Mouse (Mus musculus) brain, adult 2 months (tissue): ENCODE measurements around the gene Zdhhc20.
A peak's percentile ranks its signal among the peaks of the same experiment; 100 is the strongest.
"Not testable (repeated sequence)": the region's sequence is repeated elsewhere in the genome, so short reads cannot be mapped to it uniquely, and the experiment has no call there.

Experiments
- DNase-seq: peaks from one replicate; pipeline ENCODE4 v3.0.0; 2011; ENCODE audit warnings: low read depth, low spot score

The Zdhhc20 gene

DNA sequence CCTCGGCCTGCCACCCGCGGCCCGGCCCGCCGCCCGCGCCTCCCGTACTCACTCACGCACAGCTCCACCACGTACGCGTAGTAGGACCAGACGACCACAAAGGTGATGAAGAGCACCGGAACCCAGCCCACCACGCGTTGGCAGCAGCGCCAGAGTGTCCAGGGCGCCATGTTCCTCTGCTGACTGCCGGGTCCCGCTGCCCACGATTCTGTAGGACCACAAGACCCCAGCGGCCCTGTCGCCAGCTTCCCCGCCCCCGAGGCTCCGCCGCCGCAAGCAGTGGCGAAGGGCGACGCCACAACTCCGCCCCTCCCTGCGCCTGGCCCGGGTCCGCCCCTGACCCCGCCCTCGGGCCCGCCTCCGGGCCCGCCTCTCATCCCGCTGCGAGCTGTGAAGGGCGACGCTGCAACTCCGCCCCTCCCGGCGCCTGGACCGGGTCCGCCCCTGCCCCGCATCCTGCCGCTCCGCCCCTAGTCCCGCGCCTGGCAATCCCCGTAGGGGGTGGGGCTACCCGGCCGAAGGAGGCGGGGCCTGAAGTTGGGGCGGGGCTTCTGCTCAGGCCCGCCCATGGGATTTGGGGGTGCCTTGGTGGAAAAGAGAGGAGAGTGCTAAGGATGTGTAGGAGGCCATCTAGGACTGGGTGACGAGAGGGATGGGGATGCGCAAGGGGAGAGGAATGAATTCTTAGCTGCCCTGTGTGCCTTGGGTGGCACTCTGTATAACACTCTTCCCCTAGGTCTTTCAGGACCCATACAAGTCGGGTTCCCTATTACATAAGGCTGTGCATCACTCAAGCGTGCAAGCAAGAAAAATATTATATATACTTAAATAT is at the start of gene Zdhhc20:
Gene Zdhhc20 (minus strand): TSS at position 266 of the 832 bp plus-strand sequence.
- peak; percentile 97 for DNase-seq

DNA sequence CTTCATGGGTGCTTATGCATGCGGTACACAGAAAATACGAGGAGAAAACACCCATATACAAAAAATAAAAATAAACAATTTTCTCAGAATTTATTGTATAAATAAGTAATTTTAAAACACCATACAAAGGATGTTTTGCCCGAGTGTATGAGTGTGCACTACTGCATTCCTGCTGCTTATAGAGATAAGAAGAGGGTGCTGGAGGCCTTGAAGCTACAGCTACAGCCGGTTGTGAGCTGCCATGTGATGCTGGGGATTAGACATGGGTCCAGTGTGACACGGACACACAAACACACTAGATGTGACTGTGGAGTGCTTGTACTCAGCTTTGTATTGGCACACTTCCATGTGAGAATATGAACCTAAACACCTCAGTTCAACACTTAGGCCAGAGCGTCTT is 47.2 kb upstream of the Zdhhc20 start:
- DNase-seq: no peak

DNA sequence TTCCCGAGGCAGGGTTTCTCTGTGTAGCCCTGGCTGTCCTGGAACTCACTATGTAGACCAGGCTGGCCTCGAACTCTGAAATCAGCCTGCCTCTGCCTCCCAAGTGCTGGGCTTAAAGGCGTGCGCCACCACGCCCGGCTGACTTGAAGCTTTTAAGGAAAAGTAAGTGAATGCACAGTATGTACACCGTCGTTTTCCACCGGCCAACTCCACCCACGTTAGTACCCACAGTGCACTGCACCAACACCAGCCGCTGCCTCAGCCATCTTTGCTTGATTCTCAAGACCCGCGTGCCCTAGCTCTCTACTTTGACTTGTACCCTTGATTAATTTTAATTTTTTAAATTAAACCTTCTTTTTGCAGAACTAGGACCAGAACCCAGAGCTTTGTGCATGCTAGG is 44.6 kb upstream of the Zdhhc20 start:
- no peak for DNase-seq

DNA sequence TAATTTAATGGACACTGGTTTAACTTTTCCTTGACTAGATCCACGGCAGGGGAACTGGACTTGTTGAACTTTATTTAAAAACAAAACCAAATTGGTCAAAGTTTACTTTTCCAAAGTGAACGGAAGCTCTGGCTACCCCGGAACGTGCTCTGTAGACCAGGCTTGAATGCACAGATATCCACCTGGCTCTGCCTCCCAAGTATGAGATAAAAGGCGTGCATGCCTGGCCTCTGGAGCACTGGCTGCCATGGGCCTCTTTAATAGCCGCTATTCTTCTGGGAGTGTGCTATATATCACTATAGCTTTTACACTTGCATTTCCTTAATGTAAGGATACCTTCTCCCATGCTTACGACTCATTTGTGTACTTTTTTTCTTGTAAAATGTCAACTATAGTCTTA is 43.5 kb upstream of the Zdhhc20 start:
- DNase-seq: no peak

DNA sequence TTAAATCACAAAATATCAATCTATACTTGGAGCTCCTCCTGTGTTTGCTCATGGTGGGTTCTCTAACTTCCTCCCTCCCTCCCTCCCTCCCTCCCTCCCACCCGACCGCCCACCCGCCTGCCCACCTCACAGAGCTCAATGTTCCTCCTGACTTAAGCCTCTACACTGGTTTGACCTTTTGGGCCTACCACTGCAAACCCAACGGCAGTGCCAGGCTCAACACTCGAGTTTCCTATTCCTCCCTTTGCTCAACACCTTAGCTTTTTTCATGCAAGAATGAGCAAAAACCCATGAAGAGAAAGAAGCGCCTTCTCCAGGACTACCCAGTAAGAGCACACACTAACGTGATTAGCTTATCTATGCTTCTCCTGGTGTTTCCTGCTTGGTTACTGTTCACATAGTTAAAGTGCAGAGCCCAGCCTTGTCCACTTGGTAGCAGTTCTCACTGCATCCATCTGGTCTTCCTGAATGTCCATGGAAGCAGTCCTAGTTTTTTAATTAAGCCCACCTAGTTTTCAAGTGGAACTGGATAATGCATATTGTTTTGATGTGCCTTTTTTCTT is 42.9 kb upstream of the Zdhhc20 start:
- no peak for DNase-seq

DNA sequence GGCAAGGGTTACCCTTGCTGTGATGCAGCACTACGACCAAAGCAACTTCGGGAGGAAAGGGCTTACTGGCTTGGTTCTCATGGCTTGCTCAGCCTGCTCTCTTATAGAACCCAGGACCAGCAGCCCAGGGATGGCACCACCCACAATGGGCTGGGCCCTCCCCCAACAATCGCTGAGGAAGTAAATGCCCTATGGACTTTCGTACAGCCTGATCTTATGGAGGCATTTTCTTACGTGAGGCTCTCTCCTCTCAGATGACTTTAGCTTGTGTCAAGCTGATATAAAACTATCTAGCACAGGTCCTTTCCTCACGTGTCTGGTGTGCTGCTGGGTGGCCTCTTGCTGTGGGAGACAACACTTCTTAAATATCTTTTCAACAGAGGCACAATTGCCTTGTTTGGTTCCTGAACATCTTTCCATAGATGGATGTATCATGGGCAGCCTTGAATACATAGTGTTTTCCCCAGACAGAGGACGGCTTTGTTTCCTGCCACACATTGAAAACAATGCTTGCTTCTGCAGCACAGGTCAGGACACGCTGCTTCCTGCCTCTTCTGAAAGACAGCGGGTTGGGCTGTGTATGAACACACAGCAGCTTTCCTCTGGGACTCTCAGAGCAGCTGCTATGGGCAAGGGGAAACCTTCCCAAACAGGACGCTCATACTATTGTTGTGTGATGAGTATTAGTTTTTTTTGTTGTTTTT is 31.5 kb upstream of the Zdhhc20 start:
- peak; percentile 89 for DNase-seq

DNA sequence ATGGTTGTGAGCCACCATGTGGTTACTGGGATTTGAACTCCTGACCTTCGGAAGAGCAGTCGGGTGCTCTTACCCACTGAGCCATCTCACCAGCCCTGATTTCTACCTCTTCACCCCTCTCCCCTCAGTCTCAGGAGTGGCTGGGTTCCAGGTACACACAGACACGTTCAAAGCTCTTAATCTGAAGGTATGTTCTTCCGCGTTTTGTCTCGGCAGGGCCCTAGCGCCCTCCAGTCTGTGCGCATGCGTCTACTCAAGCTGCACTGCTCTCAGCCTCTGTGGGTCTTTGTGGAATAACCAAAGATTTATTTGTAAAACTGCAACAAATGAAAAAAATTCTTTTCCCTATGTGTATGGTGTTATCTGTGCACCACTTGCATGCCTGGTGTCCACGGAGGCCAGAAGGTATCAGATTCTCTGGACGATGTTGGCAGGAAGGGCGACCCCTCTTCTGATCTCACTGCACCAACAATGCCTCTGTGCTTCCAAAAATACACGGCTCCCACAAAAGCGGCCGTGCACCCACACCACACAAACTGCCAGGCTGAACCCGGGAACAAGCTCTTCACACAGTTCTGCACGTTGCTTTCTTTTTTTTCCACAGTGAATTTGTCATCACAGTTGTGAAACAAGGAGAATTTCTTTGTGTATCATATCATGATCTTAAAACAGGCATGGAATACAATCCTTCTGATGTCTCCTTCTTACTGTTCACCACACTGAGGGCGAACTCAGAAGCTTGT is 30.7 kb upstream of the Zdhhc20 start:
- peak; percentile 73 for DNase-seq

DNA sequence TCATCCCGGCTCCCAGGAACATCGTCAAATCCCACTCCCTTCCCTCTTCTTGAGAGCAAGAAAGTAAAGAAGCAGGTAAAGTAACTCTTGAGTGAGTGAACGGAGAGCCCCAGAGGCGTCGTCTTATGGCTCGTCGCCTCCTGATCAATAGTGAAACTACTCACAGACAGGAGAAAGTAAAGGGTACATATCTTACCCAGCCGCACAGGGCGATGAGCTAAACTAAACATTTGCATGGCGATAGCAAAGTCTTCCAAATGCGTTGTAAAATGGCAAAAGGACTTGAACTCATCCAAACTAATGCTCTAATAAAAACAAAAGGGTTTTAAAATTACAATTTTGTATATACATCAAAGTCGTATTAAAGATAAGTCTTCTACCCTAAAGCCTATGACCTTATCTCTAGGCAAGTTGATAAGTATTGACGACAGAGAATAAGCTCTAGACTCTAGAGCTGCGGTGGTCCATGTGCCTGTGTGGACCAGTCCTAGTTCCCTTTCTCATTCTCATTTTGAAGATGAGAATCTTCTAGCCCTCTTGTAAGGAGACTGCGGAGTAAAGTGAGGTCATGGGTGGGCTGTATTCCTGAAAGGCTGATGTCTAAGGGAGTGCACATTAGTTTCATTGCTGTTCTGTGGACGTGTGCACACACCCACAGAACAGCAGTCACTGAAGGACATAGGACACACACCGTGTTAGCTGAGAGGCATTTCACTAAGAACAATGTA is 29.2 kb upstream of the Zdhhc20 start:
- DNase-seq: no peak

DNA sequence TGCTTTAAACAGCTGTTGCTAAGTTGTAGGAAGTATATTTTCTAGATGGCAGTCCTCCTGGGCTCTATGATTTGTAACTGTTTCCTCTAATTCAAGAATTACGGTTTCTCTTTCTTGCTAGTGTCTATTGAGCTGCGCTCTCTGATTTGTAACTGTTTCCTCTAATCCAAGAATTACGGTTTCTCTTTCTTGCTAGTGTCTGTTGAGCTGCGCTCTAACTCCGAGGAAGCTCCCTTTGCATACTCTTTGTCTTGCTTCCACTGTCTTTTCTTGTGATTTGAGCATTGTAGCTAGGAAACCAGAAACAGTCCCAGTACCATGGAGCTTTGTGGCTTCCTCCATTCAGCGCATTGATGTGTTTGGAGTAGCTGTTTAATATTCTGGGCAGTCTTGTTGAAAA is 25.3 kb upstream of the Zdhhc20 start:
- DNase-seq: no peak

DNA sequence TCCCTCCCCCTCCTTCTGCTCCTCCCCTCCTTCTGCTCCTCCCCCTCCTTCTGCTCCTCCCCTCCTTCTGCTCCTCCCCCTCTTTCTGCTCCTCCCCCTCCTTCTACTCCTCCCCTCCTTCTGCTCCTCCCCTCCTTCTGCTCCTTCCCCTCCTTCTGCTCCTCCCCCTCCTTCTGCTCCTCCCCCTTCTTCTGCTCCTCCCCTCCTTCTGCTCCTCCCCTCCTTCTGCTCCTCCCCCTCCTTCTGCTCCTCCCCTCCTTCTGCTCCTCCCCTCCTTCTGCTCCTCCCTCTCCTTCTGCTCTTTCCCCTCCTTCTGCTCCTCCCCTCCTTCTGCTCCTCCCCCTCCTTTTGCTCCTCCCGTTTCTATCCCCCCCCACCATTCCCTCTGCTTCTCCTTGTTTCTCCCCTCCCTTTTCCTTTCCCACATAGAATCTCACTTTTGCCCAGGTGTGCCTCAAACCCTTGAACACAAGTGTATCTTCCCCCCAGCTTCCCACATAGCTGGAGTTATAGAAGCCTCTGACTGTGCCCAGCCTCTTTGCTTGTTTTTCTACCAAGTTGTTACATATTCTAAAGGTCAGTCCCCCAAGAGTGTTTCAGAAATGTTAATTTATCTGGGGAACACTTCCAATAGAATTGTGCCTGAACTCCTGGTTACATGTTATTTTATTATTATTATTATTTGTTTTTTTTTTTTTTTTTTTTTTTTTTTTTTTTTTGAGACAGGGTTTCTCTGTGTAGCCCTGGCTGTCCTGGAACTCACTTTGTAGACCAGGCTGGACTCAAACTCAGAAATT is 22.3 kb upstream of the Zdhhc20 start:
- not testable (repeated sequence) for DNase-seq

DNA sequence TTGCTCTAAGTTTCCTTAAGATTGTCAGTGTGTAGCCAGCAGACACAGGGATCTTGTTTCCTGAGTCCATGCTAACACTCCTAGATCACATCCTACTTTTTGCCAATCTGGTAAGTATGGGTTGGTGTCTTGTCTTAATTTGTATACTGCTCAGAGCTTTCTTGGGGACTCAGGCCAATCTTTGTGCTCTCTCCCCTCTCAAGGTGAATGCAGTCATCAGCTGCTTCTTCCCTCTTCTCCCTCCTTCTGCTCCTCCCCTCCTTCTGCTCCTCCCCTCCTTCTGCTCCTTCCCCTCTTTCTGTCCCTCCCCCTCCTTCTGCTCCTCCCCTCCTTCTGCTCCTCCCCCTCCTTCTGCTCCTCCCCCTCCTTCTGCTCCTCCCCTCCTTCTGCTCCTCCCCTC is 21.7 kb upstream of the Zdhhc20 start:
- not testable (repeated sequence) for DNase-seq

DNA sequence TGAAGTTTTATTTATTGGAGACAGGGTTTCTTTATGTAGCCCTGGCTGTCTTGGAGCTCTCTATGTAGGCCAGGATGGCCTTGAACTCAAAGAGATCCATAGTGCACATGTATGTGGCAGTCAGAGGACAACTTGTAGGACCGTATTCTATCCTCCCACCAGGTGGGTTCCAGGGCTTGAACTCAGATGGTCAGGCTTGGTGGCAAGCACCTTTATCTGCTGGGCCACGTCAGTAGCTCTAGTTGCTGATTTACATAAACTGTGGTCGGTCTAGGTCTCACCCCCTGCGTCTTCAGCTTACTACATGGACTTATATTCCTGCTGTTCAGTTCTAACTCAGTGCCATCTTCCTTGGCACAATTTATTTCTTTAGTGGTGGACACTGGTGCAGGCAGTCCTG is 21.2 kb upstream of the Zdhhc20 start:
- DNase-seq: no peak

DNA sequence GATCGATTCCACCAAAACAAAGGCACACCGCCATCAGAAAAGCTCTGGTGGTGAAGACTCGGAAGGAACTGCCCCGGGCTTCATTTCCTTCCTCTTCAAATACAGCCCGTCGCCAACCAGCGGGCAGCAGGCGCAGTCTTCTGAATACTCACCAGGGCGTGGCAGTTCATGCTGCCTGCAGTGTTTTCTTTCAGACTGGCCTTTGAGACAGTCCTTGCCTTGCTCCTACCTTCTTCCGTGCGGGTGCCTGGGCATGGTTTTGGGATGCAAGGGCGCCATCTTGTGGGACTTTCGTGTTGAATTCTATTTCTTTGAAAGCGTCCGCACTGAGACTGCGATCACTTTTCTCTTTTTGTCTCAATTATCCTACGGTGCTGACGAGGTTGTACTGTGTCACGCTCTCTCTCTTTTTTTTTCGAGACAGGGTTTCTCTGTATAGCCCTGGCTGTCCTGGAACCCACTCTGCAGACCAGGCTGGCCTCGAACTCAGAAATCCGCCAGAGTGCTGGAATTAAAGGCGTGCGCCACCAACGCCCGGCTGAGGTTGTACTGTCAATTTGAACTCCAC is 20.5 kb upstream of the Zdhhc20 start:
- DNase-seq: peak; percentile 93

DNA sequence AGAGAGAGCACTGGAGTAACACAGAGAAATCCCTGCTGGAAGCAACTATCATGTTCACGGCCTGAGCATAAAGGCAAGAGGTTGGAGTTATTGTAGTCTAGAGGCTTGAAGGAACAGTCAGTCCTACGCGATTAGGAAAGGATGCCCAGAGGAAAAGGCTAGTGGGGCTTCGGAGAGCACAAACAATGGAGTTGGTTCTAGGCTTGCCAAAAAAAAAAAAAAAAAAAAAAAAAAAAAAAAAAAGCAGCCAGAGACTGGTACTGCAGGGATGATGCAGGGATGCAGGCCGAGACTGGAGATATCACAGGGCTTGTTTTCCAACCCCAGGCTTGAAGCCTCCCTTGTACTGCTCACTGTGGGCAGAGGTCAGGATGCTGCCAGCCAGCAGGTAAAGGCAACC is 19.2 kb upstream of the Zdhhc20 start:
- peak; percentile 80 for DNase-seq

DNA sequence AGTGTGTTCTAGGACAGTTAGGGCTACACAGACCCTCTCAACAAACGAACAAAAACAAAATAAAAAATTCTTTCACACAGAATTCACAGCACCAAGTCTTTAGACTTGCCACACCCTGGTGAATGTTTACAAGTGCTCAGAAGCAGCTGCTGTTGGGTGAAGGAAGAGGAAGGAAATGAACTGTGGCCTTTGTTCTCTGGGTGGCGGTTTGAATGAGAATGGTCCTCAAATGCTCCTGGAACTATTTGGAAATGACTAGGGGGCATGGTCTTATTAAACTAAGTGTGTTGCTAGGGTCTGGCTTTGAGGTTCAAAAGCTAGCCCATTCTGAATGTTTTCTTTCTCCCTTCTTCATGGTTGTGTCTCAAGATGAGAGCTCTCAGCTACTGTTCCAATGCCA is 18.4 kb upstream of the Zdhhc20 start:
- DNase-seq: no peak

DNA sequence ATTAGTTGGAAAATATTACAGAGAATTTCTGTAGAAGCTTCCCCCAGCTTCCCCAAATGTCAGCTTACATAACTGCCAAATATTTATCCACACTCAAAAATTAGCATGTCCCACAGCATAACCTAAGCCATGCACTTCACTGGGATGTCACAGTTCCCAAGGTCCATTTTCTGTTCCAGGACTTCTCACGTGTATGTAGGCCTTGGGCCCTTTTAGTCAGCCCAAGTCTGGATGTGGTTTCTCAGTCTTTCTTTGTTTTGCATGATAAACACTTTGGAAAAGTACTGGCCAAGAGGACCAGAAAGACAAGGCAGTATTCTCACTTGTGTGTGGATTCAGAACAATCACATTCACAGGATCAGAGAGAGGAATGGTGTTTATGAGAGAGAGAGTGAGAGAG is 11.9 kb upstream of the Zdhhc20 start:
- peak; percentile 48 for DNase-seq

DNA sequence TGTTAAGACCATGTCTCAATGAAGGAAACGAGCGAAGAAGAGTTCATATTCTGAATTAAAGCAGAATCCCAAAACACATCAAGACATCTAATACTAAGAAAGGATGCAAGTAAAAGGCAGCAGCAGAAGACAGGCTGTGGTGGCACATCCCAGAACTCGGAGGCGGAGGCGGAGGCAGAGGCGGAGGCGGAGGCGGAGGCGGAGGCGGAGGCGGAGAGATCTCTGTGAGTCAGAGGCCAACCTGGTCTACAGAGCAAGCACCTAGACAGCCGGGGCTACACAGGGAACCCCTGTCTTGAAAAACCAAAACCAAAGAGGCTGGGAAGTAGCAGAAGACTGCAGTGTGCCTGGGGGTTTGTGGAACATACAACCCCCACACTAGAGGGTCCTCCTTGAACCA is 6.8 kb upstream of the Zdhhc20 start:
- no peak for DNase-seq

DNA sequence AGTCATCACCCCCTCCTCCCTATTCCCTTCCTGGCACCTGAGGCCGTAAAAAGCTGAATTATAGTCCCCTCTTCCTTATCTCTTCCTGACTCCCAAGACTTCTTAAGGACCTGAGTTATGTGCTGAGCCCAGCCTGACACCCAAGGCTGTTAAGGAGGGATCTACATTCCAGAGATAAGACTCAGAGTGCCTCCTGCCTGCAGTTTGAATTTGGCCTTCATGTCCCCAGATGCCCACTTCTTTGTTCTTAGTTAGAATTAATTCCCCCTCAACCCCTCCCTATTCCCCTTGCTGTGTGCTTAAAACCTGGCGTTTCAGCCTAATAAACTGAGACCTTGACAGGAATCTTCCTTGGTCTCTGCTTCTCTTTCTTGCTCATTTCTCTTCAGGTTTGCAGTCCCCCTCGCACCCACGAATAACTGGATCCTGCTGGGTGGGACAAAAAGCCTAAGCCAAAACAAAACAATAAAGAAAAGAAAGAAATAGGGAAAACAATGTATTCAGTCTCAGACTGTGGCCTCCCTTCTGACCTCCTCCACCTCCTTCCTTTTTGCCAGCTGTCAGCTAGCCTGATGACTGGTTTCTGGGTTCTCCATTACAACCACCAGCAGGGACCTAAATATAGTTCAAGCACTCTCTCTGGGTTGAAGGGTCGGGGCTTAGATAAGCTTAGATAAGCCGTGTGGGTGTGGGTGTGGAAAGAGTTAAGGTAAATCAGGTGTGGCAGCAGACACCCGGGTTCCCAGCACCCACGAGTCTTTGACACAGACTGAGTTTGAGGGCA is 6.2 kb upstream of the Zdhhc20 start:
- DNase-seq: not testable (repeated sequence)

DNA sequence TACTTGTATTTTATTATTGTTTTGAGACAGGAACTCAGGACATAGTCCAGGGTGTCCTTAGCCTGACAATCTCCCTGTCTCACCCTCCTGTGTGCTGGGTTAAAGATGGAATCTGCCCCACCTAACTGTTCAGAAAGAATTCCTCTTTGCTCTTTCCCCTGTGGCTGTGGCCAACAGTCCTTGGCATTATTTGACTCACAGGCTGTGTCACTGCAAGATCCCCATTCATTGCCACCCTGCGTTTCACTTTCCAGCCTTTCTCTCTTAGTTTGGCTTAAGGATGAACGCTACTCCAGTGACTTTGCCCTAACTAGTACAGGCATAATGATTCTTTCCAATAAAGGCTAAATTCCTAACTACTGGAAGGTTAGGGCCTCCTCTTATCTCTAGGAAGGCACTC is 4.3 kb upstream of the Zdhhc20 start:
- DNase-seq: no peak
